Mouse (Mus musculus): ENCODE measurements around the gene Lyrm4. TPM values are rescaled to one million over a fixed set of nuclear protein-coding genes. Genes with fewer than 3 reads are reported as not detected.

The Lyrm4 gene
- polyA plus RNA-seq, 1 experiment from 2014 or later: 26.2 TPM

DNA sequence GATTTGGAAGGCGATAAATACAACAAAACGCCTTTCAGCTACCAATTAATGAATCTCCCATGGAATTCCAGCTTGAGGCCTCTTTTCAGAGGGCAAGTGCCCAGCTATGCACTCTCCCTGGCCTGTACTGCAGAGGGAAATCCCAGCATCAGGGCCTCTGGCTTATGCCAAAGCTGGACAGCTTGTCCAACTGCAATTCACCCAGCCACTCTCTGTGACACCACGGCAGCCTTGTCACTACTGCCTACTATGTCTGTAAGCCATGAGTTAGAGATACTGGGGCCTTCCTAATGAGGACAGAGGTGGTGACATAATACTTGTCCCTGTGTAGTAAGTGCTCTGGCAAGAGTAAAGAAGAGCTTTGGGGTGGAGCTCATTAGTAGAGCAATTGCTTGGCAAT lies 128.0 kb downstream of the Lyrm4 start:
- 0 out of 2 replicates have a peak overlapping the region, but pooled peaks have one; percentile 4 for H3K9ac ChIP-seq
- no peaks in the 10 kb centered on the region for H3K9me3 ChIP-seq (replicated peaks)
- peak; percentile 53; the same call in 1 of the 2 replicates for ATAC-seq (replicated peaks; ENCODE audit: insufficient number of reproducible peaks, insufficient read depth, low FRiP score, low read depth)
- no peaks in the 10 kb centered on the region for H3K27me3 ChIP-seq
- peaks cover 31% of the 10 kb centered on the region for H3K4me1 ChIP-seq (replicated peaks)
- peak overlapping the region; percentile 67 for H3K27ac ChIP-seq
- no peaks in the 10 kb centered on the region for H3K36me3 ChIP-seq
- 43% methylated on average over 3 of the region's 3 CpGs for WGBS
- no peak overlapping the region for H3K4me2 ChIP-seq
- no peak overlapping the region for H3K4me3 ChIP-seq

DNA sequence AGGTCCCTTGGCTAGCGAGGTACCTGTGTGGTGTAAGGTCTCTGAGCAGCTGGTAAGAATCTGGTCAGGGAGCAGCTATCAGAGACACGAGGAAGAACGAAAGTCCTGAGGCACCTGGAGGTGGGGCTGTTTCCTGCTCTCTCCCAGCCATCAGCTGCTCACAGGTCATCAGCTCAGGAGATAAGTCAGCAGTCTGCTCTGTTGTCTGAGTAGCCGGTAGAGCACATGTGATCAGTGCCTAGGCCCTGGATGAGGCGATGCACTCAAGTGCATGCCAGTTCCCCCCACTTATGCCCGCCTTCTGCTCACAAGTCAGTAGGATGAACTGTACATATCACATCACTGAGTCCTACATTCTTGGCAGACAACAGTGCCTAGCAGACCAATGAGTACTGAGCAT lies 134.3 kb downstream of the Lyrm4 start:
- H3K4me3 ChIP-seq: no peak overlapping the region
- 48% methylated on average over 6 of the region's 6 CpGs for WGBS
- peaks cover 10% of the 10 kb centered on the region; the same call in 1 of the 2 replicates for H3K36me3 ChIP-seq
- H3K9me3 ChIP-seq (replicated peaks): no peaks in the 10 kb centered on the region
- H3K9ac ChIP-seq: no peak overlapping the region
- peaks cover 4% of the 10 kb centered on the region; the same call in 1 of the 2 replicates for H3K4me1 ChIP-seq (replicated peaks)
- ATAC-seq (replicated peaks; ENCODE audit: insufficient number of reproducible peaks, insufficient read depth, low FRiP score, low read depth): no peak; the same call in 1 of the 2 replicates
- H3K4me2 ChIP-seq: no peak overlapping the region
- H3K27me3 ChIP-seq: no peaks in the 10 kb centered on the region
- H3K27ac ChIP-seq: no peak overlapping the region

DNA sequence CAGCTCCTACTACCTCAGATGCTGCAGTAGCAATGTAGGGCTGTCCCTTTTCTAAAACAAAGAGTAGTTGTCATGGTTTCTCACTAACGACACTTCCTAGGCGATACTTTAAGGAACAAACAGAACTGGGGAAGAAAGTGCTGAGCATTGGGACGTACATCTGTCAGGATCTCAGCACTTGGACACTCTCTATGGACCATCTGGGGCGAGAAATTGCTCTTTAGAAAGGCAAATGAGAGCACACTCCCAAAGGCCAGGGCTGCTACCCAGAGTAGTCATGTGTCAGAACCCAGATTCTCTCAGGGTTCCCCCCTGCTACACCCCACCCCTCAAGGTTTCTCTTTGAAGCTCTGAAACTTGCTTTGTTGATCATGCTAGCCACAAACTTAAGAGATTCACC lies 136.9 kb downstream of the Lyrm4 start:
- no peak for ATAC-seq (replicated peaks; ENCODE audit: insufficient number of reproducible peaks, insufficient read depth, low FRiP score, low read depth)
- WGBS: 81% methylated on average over 4 of the region's 4 CpGs

DNA sequence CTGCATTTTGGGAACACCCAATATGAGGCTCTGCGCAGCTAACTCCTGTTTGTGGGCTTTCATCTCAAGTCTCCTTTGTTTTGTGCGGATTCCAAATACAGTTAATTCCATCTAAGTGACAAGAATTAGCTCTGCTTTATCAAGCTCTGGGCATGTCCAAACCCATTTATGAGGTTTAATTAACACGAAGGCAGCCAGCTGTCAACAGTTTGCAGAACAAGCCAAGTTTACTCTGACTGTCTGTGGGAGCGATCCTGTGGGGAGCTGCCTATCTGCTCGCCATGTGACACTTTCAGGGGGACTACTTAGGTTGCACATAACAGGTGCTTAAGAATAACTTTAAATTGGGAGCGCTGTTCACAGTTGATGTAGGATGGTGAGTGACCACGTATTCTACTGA lies 140.4 kb downstream of the Lyrm4 start:
- H3K4me2 ChIP-seq: no peak overlapping the region
- no peak overlapping the region for H3K9ac ChIP-seq
- H3K4me1 ChIP-seq (replicated peaks): no peaks in the 10 kb centered on the region
- H3K27ac ChIP-seq: no peak overlapping the region
- H3K4me3 ChIP-seq: no peak overlapping the region
- no peak for ATAC-seq (replicated peaks; ENCODE audit: insufficient number of reproducible peaks, insufficient read depth, low FRiP score, low read depth)
- WGBS: 84% methylated on average over 7 of the region's 7 CpGs
- H3K36me3 ChIP-seq: peaks cover 17% of the 10 kb centered on the region; the same call in 1 of the 2 replicates
- H3K27me3 ChIP-seq: no peaks in the 10 kb centered on the region
- no peaks in the 10 kb centered on the region for H3K9me3 ChIP-seq (replicated peaks)

More for the DNA sequence above, 136.9 kb downstream of the Lyrm4 start:
- Histone ChIP-seq H3K4me1 (replicated peaks) (0 out of 2 replicates have a peak, but pooled peaks cover 2% of the 10 kb centered on the region), H3K27me3 (no peaks in the 10 kb centered on the region), H3K4me2 (no peak overlapping the region), H3K4me3 (no peak overlapping the region), H3K36me3 (peaks cover 17% of the 10 kb centered on the region; the same call in 1 of the 2 replicates), H3K9ac (no peak overlapping the region), H3K27ac (no peak overlapping the region), H3K9me3 (replicated peaks) (no peaks in the 10 kb centered on the region)

DNA sequence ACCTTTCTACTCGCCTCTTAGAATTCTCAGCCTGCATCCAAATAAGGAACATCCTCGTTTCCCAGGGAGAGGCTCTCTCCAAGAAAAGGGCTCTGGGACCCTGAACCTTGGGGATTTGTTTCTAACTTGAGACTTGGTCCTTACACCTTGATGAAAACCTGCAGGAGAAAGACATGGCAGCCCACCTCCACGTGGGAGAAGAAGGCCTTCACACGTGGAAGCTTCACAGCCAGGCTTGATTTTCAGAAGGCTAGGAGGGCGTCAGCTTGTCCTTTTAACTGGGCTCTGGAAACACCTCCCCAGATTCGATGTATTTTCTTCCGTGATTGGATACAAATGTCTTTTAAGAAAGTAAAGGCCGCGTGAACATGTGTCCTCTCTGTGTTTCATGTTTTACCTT lies 147.5 kb downstream of the Lyrm4 start:
- 39% methylated on average over 9 of the region's 9 CpGs for WGBS
- H3K27ac ChIP-seq: no peak overlapping the region
- peaks cover 19% of the 10 kb centered on the region for H3K4me1 ChIP-seq (replicated peaks)
- no peak overlapping the region for H3K9ac ChIP-seq
- no peaks in the 10 kb centered on the region for H3K36me3 ChIP-seq
- peak overlapping the region; percentile 99 for H3K4me2 ChIP-seq
- 0 out of 2 replicates have a peak, but pooled peaks cover 3% of the 10 kb centered on the region for H3K27me3 ChIP-seq
- H3K9me3 ChIP-seq (replicated peaks): no peaks in the 10 kb centered on the region
- ATAC-seq (replicated peaks; ENCODE audit: insufficient number of reproducible peaks, insufficient read depth, low FRiP score, low read depth): no peak
- peak overlapping the region; percentile 65 for H3K4me3 ChIP-seq

DNA sequence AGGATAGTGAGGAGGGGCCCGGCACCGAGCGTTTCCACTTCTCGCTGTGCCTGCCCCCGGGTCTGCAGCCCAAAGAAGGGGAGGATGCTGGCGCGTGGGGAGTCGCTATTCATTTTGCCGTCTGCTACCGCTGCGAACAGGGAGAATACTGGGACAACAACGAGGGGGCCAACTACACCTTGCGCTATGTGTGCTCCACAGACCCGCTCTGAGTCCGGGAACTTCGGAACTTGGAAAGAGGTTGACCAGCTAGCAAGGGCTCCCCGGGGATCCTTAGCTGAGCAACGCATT lies 147.9 kb downstream of the Lyrm4 start:
- Histone ChIP-seq H3K4me1 (replicated peaks) (peaks cover 19% of the 10 kb centered on the region), H3K9ac (peak overlapping the region; percentile 65), H3K27ac (no peak overlapping the region), H3K4me2 (peak overlapping the region; percentile 99), H3K9me3 (replicated peaks) (no peaks in the 10 kb centered on the region), H3K27me3 (0 out of 2 replicates have a peak, but pooled peaks cover 3% of the 10 kb centered on the region), H3K4me3 (peak overlapping the region; percentile 65), H3K36me3 (no peaks in the 10 kb centered on the region)
- ATAC-seq (replicated peaks; ENCODE audit: insufficient number of reproducible peaks, insufficient read depth, low FRiP score, low read depth): no peak
- under 1% methylated on average over 18 of the region's 18 CpGs for WGBS

DNA sequence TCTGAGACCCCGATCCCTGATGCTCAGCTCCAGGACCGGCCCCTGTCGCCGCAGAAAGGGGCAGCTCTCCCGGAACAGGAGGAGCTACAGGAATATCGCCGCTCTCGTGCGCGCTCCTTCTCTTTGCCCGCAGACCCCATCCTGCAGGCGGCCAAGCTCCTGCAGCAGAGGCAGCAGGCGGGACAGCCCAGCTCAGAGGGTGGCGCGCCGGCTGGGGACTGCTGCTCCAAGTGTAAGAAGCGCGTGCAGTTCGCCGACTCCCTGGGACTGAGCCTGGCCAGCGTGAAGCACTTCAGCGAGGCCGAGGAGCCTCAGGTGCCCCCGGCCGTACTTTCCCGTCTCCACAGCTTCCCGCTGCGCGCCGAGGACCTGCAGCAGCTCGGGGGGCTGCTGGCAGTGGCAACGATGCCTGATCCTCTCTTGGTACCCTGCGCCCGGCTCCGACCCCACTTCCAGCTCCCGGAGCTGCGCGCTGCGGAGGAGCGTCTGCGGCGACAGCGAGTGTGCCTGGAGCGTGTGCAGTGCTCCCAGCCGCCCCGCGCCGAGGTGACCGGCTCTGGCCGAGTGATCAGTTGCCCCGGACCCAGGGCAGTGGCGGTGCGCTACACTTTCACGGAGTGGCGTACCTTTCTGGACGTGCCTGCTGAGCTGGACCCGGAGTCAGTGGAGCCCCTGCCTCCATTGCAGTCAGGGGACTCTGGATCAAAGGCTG lies 148.5 kb downstream of the Lyrm4 start:
- peaks cover 19% of the 10 kb centered on the region for H3K4me1 ChIP-seq (replicated peaks)
- peak overlapping the region; percentile 65 for H3K9ac ChIP-seq
- peak; percentile 61 for ATAC-seq (replicated peaks; ENCODE audit: insufficient number of reproducible peaks, insufficient read depth, low FRiP score, low read depth)
- H3K4me3 ChIP-seq: peak overlapping the region; percentile 65
- peak overlapping the region; percentile 42; the same call in 1 of the 2 replicates for H3K27ac ChIP-seq
- H3K36me3 ChIP-seq: no peaks in the 10 kb centered on the region
- 0 out of 2 replicates have a peak, but pooled peaks cover 3% of the 10 kb centered on the region for H3K27me3 ChIP-seq
- H3K4me2 ChIP-seq: peak overlapping the region; percentile 99
- WGBS: under 1% methylated on average over 57 of the region's 57 CpGs
- H3K9me3 ChIP-seq (replicated peaks): no peaks in the 10 kb centered on the region

DNA sequence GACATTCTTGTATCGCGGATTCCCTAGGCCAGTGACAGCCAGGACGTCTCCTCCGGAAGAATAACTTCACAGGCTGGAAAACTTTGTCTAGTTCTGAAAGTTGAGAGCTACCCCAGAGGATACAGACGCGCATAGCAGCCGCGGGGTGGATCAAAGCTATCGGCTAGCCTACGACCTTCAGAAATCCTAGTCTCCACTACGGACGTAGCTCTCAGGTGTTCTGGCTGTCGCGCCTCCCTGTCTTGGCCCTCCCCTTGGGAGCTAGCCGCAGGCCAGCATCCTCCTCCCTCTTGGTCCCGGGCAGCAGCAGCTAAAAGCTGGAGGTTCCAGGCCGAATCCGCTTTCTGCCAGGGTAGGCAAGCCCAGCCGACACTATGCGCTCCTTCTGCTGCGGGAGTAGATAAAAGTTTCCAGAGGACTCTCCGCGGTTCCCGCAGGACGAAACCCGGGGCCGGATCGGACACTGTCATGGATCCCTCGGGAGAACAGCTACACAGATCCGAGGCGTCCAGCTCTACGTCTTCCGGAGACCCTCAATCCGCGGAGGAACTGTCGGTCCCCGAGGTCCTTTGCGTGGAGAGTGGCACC lies 149.1 kb downstream of the Lyrm4 start:
- peaks cover 19% of the 10 kb centered on the region for H3K4me1 ChIP-seq (replicated peaks)
- under 1% methylated on average over 38 of the region's 38 CpGs for WGBS
- no peaks in the 10 kb centered on the region for H3K9me3 ChIP-seq (replicated peaks)
- peak overlapping the region; percentile 65 for H3K9ac ChIP-seq
- peak overlapping the region; percentile 65 for H3K4me3 ChIP-seq
- peak; percentile 42; the same call in 1 of the 2 replicates for ATAC-seq (replicated peaks; ENCODE audit: insufficient number of reproducible peaks, insufficient read depth, low FRiP score, low read depth)
- no peaks in the 10 kb centered on the region for H3K36me3 ChIP-seq
- H3K4me2 ChIP-seq: peak overlapping the region; percentile 99
- peak overlapping the region; percentile 42 for H3K27ac ChIP-seq
- H3K27me3 ChIP-seq: 0 out of 2 replicates have a peak, but pooled peaks cover 3% of the 10 kb centered on the region

DNA sequence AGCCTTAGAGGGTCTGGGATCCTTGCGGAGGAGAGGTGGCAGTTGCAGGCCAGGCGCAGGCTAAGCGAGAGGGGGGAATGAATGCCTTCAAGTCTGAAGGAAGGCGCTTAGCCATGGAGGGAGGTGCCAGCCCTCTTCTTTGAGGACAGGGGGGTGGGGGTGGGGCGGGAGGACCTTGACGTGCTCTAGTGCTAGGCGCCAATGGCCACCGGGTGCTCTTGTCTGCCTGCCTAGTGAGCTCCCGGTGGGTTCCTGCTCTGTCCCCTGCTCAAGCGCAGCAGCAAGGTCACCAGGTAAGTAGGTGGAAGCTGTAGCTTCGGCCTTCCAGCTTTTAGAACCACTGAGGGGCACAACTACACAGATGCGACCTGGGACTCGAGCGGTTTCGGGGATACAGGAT lies 149.6 kb downstream of the Lyrm4 start:
- H3K27me3 ChIP-seq: 0 out of 2 replicates have a peak, but pooled peaks cover 3% of the 10 kb centered on the region
- H3K36me3 ChIP-seq: no peaks in the 10 kb centered on the region
- peak; percentile 60; the same call in 1 of the 2 replicates for ATAC-seq (replicated peaks; ENCODE audit: insufficient number of reproducible peaks, insufficient read depth, low FRiP score, low read depth)
- peaks cover 19% of the 10 kb centered on the region for H3K4me1 ChIP-seq (replicated peaks)
- H3K9ac ChIP-seq: peak overlapping the region; percentile 65
- H3K27ac ChIP-seq: peak overlapping the region; percentile 42; the same call in 1 of the 2 replicates
- peak overlapping the region; percentile 65 for H3K4me3 ChIP-seq
- WGBS: 6% methylated on average over 15 of the region's 15 CpGs
- no peaks in the 10 kb centered on the region for H3K9me3 ChIP-seq (replicated peaks)
- H3K4me2 ChIP-seq: peak overlapping the region; percentile 99

DNA sequence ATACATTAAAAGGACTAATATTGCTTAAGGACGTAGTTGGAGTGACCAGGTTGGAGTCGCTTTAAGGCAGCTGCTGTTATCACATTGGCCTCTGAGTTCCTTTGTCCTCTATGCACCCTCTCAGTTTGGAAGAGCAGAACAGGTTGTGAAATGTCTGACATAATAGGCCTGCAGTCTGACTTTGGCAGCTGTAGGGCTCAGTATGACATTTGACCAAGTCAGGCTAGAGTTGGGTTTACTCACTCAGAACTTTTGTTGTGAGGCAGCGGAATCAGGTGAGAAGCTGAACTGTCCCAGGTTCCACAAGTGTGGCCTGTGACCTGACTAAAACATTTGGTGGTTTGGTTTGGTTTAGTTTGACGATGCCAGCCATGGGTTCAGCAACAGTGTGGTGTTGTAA lies 153.7 kb downstream of the Lyrm4 start:
- H3K36me3 ChIP-seq: no peaks in the 10 kb centered on the region
- H3K27me3 ChIP-seq: no peaks in the 10 kb centered on the region
- 76% methylated on average over 4 of the region's 4 CpGs for WGBS
- no peak for ATAC-seq (replicated peaks; ENCODE audit: insufficient number of reproducible peaks, insufficient read depth, low FRiP score, low read depth)
- peaks cover 7% of the 10 kb centered on the region for H3K4me1 ChIP-seq (replicated peaks)
- no peak overlapping the region for H3K27ac ChIP-seq
- no peak overlapping the region for H3K9ac ChIP-seq
- no peaks in the 10 kb centered on the region for H3K9me3 ChIP-seq (replicated peaks)
- H3K4me3 ChIP-seq: no peak overlapping the region
- H3K4me2 ChIP-seq: no peak overlapping the region

DNA sequence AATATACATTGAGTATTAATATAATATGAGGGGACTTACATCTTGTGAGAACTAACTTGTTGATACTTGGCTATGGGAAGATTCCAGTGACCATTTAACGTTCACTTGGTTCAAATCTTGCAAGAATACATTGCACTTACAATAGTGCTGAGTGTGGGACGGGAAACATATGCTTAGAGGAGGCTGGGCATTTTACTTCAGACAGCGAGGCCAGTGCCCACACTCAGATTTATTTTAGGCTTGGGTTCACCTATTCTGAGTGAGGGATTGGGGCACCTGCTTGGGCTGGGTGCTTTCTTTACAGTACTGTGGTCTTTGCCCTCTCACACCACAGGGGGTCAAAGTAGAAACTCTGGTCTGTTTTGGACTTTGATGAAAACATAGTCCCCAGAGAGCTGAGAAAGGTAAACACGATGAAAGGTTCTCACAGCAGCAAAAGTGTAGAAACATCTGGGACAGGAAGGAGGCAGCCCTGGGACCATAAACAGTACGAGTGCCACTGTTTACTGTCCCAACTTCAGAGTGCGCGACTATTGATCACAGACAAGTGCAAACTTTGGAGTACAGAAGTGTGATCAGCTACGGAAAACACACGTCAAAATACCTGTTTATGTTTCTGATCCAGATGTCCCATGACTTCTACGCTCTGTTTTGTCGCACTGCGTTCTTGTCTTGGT lies 157.8 kb downstream of the Lyrm4 start:
- Histone ChIP-seq H3K4me1 (replicated peaks) (no peaks in the 10 kb centered on the region), H3K27ac (no peak overlapping the region), H3K4me2 (no peak overlapping the region), H3K9me3 (replicated peaks) (no peaks in the 10 kb centered on the region), H3K4me3 (no peak overlapping the region), H3K27me3 (no peaks in the 10 kb centered on the region), H3K36me3 (no peaks in the 10 kb centered on the region), H3K9ac (no peak overlapping the region)
- 73% methylated on average over 12 of the region's 12 CpGs for WGBS
- no peak for ATAC-seq (replicated peaks; ENCODE audit: insufficient number of reproducible peaks, insufficient read depth, low FRiP score, low read depth)

Data from heart, embryonic 15.5 days (tissue).